Mouse (Mus musculus) heart, postnatal 4 days (tissue): Measurements from ENCODE around the gene Ascc3. TPM values are rescaled to one million over a fixed set of nuclear protein-coding genes. Genes with fewer than 3 reads are reported as not detected.

Experiments used
- DNase-seq: peaks from one replicate; pipeline ENCODE4 v3.0.0; 2021
- total RNA-seq, 2 experiments: library from RNA; stranded (reverse); gene quantifications; 2 replicates each; pipeline ENCODE4 v1.2.3; 2021

Gene Ascc3
- total RNA-seq, 2 experiments from 2014 or later = 21.8 to 23.5 TPM

- DNase-seq = no peak
Measured at GRCm38 (mm10) chr10:50763457-50764310, 171.2 kb downstream of the Ascc3 start.

DNA sequence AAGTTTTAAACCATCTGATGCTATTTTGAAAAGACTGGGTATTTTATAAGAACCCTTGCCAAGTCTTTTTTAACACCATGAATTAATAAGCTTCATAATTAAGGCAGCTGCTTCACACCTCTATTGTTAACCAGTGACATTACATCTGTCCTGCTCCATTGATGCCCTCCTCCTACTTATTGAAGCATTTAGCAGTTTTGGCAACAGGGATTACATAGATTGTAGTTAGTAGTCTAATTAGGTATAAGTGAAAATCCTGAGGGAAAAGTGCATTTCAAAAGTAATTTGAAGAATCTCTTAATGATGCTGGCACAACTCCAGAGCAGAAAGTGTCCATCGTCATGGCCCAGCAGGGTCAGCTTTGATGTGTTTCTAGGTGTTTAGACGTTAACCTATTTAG, 180.3 kb downstream of the Ascc3 start:
- DNase-seq = no peak

GRCm38 (mm10) chr10:50773846-50774245, 181.4 kb downstream of the Ascc3 start:
- no peak for DNase-seq

DNA sequence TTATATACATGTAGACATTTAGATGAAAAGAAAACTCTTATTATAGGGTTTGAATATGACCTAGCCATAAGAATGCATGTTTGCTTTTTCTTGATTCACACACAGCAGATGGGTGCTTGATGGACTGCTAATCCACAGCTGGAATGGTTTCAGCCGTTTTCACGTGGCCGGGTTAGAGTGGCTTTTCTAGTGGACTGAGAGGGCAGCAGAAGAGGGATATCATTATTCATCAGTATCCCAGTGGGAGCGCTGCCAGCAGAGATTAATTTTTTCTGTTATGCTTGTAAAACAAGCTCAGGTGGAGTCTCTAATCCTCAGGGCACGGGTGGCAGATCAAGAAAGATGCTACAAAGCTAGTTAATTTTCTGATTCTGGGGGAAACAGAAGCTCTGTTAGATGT, 200.4 kb downstream of the Ascc3 start:
- no peak for DNase-seq

DNA sequence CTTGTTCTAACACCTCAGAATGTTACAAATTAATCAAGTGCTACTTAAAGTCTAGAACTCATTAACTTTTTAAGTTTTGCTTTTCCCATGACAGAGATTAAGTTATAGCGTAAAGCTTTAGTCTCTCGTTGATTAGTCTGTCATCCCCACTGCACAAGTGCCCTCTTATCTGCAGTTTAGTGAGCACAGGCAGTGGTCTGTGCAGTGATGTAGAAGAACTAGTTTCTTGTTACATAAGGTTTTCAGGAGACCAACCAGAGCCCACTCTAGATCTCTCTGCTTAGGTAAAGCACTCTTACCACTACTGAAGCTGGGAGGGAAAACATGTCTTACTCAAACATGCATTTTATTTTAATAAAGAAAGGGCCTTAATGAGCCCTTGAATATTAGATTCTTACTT, 209.1 kb downstream of the Ascc3 start:
- DNase-seq = no peak

DNA sequence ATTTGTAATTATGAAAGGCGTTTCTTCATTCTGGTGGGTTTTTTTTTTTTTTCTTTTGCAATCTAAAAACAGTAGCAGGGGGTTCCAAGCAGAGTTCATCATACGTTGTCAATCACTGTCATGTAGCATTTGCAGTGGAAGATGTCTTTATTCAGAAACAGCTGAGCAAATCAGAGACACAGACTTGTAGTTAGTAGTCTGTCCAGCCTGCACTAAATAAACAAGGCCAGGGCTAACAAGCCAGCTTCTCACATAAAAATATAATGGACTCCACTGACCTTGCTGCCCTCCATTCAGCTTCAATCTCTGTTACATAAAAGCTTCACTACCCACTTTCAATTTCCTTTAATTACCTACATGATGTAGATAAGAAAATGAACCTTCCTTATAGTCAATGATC, 209.9 kb downstream of the Ascc3 start:
- DNase-seq = no peak

DNA sequence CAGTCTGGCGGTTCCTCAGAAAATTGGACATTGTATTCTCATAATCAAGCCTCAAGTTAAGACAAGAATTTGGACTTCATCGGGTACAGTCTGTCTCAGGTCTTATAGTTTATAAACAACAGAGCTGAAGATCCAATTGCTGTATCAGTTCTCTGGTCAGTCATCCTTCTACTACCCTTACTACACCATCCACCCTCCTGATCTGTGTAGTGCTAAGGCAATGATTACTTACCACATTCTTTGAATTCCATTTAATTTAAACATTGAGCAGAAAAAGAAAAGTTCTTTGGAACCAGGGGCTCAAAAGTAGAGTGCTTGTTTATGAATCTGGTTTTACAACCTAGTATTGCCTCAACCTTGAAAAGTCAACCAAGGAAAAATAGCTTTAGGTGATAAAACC, 213.7 kb downstream of the Ascc3 start:
- DNase-seq = no peak

DNA sequence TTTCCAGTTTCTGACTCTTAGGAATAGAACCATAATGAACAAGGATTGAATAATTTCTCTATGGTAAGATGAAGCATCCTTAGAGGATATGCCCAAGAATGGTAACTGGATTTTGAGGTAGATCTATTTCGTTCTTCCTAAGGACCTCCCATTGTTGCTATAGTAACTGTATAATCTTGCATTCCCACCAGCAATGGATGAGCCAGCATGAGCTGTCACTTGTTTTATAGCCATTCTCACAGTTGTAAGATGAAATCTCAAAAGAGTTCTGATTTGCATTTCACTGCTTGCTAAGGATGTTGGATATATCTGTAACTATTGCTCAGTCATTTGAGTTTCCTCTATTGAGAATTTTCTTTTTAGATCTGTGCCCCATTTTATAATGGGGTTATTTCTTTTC, 229.9 kb downstream of the Ascc3 start:
- DNase-seq = no peak

- DNase-seq = no peak
Measured at GRCm38 (mm10) chr10:50826829-50827228, 234.4 kb downstream of the Ascc3 start.

- DNase-seq = no peak
Measured at GRCm38 (mm10) chr10:50834533-50834932, 242.1 kb downstream of the Ascc3 start.

DNA sequence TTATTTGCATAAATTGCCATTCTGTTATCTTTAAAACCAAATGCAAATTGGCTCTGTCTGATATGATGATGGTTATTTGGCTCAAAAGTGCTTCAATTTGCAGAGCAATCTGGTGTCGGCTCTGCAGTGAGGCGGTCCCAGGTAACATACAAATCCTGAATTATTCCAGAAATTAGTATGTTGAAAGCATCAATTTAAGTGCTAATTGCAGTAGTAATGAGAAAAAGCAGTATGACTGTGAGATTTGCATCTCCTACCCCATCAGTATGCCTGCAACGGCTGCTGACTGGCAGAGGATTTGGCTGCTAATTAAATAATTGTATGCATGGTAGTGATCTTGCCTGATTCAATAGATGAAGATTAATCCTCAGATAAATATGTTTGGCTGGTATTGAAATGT, 250.9 kb downstream of the Ascc3 start:
- no peak for DNase-seq

- no peak for DNase-seq
Measured at GRCm38 (mm10) chr10:50868202-50868601, 275.7 kb downstream of the Ascc3 start.

GRCm38 (mm10) chr10:50876952-50877351, 284.5 kb downstream of the Ascc3 start:
- DNase-seq = no peak

- peak; percentile 28 for DNase-seq
Measured at GRCm38 (mm10) chr10:50881476-50882069, 289.1 kb downstream of the Ascc3 start.

DNA sequence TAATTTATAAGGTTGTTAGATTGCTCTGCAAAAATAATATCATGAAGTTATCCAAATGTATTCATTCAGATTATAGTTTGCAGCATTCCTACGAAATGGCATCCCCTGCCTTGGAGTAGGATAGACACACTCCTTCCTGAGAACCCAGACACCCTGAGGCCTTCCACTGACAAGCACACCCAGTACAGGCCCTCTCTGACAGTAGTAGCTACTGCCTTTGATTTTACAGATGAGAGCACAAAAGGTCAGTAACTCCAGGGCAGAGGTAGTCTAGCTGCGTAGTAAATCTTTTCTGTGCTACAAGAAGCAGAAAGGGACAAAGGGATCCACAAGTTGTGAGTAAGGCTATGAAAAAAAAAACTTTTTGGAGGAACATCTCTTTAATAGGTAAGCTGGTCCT, 289.9 kb downstream of the Ascc3 start:
- DNase-seq = no peak

- no peak for DNase-seq
Measured at GRCm38 (mm10) chr10:50886305-50886704, 293.8 kb downstream of the Ascc3 start.

- no peak for DNase-seq
Measured at GRCm38 (mm10) chr10:50890621-50891020, 298.2 kb downstream of the Ascc3 start.

DNA sequence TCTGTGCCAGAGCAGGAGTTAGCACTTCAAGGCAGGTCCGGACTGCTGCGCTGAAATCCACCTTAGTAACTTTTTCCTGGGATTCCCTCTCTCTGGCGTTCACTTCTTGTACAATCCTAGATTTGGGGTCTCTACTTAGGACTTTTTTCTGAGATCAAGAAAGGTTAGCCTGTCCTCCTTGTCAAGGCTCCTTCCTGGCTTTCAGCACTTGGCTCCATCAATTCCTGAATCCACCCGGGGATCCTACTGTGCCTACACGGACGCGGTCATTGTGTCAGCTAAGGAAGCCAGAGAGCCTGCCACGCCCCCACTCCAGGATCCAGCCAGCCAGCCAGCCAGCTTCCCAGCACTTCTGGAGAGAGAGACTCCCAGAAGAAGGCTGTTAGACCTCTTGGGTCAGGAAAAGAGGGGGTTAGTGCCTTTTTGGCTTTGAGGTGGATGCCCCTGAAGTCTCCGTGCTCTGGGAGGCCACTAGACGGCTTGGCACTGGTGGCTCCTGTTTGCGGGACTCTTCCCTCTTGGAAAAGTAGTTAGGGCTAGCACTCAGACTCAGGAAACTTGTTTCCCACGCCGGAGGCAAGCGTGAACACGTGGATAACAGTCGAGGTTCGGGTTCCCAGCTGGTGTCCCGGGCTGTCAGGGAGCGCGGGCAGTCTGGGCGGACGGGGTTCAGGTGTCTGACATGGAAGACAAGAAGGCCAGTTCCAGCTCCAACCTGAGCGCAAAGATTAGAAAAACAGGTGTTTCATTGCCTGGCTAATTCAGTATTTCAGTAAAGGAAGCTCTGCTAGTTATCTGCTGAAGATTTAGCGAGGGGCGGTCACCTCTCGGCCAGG, 299.6 kb downstream of the Ascc3 start:
- DNase-seq = no peak

DNA sequence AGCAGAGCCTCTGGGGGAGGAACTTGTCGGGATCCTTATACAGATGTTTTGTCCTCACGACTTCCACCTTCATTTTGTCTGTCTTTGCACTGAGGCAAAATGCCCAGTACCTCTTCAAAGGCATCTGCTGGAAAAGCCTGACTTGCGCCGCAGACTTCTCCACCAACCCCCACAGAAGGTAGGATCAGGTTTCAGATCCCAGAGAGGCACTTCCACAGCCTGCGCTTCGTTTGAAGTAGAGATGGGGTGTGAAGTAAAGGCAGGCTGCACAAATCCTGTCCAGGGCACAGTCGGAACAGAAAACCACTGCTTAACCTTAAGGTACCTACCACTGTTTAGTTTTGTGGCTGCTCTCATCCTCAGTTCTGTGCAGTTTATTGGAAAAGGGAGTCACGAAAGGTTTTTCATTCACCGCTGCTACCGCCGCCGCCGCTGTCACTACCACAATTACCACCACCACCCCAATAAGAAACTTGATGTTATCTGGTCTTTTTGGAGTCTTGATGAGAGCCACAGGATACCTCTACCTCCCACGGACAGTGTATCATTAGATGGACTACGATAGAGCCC, 300.4 kb downstream of the Ascc3 start:
- no peak for DNase-seq

DNA sequence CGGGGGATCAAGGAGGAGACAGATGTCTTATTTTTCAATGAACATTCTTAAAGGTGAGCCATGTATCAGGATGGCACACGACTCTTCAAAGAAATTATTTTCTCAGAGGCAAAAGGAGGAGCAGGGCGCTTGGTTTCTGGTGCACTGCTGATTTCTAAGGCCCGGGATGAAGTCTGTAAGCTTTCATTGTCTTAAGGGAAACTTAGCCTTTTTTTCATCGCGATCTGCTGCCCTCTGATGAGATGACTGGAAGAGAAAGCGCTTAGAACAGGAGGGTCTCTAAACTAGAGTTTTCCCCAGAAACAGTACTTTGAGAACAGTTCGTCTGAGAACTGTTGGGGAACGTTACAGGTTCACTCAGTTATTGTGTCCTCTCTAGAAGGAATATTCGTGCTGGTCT, 301.1 kb downstream of the Ascc3 start:
- no peak for DNase-seq

- peak; percentile 77 for DNase-seq
Measured at GRCm38 (mm10) chr10:50894170-50894991, 301.9 kb downstream of the Ascc3 start, which contains the start of gene Sim1. Gene Sim1 (plus strand): TSS chr10:50894754.
